Mouse (Mus musculus) heart, postnatal 25 days (tissue): ENCODE measurements at regions not wholly inside any gene's neighbourhood (a gene's known extent, or its start where the extent isn't known, plus 50 kb on each side); places are given as distances from the start of the nearest gene placed in this dataset.

Source experiments
- DNase-seq: peaks from one replicate; pipeline ENCODE4 v3.0.0; 2022; ENCODE audit warnings: low spot score
- intact Hi-C: fragments of 180-260 bp; cut with DNase I; formaldehyde crosslinking; loops from one replicate; pipeline ENCODE4 v1.15.1; 2025

DNA sequence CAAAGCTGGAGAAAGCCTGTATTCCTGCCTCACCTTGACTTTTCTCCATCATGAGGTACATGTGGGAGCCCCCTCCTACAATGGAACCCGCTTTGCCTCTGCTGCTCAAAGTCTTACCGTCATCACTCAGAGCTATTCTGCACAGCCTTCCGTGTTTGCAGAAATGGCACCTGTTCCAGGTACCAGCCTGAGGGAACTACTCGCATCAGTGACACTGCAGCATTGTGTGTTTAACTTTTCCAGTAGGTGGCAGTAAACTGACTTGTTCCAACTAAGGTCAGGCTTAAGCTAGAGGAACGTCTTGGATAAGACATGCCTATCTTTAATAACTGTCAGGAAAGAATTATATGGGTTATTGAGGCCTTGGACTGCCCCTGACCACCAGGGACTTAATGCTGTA lies 71.4 kb downstream of the Fam173b start:
- intact Hi-C loops = loop anchor here (10.0 kb wide), 3 partner anchors 312 to 1092 kb away; partner anchors contain the start of gene Sema5a
- no peak for DNase-seq

- intact Hi-C loops = loop anchor here (10.0 kb wide), 3 partner anchors 308 to 1088 kb away; partner anchors contain the start of gene Sema5a
- DNase-seq = peak; percentile 33
Observed at GRCm38 (mm10) chr15:31676771-31677191, 75.1 kb downstream of the Fam173b start.

GRCm38 (mm10) chr15:31693109-31693508 lies 91.5 kb downstream of the Fam173b start:
- intact Hi-C loops = no loop called here
- no peak for DNase-seq

DNA sequence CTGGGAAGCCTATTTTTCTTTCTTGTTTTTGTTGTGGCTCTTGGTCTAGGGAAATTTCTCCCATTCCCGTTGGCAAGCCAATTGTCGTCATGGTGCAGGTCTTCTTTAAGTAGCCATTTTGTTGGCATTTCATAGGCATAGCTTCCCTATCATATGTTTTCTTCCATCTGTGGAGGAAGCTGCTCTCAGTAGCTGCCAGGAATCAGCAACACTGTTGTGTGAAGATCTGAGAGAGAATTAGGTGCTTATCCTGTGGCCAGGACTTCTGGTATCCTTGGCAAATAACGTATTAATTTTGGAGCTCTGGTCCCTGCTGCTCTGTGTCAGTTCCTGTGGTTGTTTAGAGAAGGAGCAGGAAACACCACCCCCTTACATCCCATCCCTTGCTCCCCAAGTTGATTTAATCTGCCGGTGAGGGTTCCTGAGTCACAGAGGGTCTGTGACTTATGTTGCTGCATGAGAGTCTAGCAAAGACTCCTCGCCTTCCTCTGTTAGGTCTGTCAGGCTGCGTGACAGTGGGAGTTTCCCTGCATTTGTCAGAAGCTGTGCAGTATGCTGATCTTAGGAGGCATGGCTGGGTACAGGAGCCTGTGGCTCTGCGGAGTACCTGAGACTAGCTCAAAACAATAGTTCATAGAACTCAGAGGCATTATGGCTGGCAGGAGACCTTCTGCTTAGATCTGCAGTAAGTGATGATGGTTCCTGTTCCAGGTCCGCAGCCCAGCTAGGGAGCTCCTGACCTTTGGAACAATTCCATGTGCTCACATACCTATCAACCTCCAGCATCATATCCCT lies 93.4 kb downstream of the Fam173b start:
- intact Hi-C loops = no loop called here
- DNase-seq = no peak

- intact Hi-C loops = no loop called here
- no peak for DNase-seq
Observed at GRCm38 (mm10) chr15:31703400-31703799, 101.7 kb downstream of the Fam173b start.

DNA sequence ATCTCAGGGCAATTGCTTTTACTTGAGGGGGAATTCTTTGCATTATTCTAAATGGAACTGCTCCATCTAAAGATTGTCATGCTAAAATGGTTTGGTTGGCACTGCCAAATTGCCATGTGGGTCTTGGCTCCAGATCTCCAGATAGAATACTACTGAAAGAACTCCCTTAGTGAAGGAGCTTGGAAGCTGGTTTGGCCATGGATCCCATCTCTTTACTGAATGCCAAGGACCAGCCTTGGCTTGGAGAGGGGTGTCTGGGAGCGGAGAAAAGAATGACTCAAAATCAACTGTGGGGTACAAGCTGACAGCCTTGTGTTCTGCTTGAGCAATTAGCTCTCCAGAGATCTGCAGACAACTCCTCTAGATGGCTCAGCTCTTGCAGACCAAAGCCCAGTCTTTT lies 105.8 kb downstream of the Fam173b start:
- no peak for DNase-seq
- intact Hi-C loops = no loop called here

GRCm38 (mm10) chr15:31721019-31721418 lies 119.4 kb downstream of the Fam173b start:
- intact Hi-C loops = no loop called here
- no peak for DNase-seq

- intact Hi-C loops = no loop called here
- no peak for DNase-seq
Observed at GRCm38 (mm10) chr15:31722429-31722828, 120.8 kb downstream of the Fam173b start.

- intact Hi-C loops = no loop called here
Observed at GRCm38 (mm10) chr15:31724252-31724651, 122.6 kb downstream of the Fam173b start.

DNA sequence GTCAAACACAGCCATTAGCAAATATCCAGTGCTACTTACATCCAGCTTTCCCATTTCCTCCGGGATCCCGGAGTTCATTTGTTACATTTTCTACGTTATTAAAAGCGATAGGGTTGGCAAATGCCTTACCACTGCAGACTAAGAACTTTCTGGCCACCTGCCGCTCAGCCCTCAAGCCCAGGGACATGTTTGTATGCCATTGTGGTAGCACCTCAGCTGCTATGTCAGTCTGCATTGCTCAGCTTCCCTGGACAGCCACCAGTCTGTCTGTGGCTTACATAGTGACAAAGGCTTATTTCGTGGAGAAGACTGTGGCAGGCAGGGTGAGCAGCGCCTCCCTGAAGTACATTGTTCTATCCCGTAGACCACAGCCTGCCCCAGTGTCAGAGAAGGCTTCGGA lies 127.5 kb downstream of the Fam173b start:
- intact Hi-C loops = no loop called here
- DNase-seq = no peak

More at GRCm38 (mm10) chr15:31724252-31724651, 122.6 kb downstream of the Fam173b start:
- DNase-seq = no peak

DNA sequence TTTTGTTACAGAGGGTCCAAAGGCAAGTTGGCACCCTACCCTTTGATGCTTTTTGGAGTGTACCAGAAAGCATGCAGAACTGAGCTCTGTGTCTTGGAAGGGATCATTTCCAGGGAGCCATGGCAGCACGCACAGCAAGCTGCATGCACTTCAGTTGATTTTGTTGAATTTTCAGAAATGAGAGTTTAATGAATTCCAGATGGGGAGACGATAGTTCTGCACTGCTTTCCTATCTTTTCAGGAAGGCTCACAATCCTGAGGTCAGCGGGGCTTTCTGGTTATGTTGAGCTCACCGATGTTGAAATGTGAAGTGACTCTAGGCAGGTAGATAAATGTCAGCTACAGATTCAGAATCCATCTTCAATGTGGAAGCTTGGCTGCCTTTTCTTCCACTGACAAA lies 140.0 kb downstream of the Fam173b start:
- intact Hi-C loops = no loop called here
- no peak for DNase-seq

GRCm38 (mm10) chr15:31744570-31744969 lies 142.9 kb downstream of the Fam173b start:
- intact Hi-C loops = no loop called here
- DNase-seq = no peak

DNA sequence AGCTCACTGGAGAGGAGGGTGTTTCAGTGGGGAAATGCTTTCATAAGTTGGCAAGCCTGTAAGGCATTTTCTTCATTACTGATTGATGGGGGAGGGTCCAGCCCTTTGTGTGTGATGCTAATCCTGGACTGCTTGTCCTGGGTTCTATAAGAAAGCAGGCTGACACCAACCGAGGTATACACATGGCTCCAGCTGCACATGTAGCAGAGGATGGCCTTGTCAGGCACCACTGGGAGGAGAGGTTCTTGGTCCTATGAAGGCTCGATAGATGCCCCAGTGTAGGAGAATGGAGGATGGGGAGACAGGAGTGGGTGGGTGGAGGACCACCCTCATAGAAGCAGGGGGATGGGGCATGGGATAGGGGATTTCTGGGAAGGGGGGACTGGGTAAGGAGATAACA lies 151.0 kb downstream of the Fam173b start:
- DNase-seq = no peak
- intact Hi-C loops = no loop called here

DNA sequence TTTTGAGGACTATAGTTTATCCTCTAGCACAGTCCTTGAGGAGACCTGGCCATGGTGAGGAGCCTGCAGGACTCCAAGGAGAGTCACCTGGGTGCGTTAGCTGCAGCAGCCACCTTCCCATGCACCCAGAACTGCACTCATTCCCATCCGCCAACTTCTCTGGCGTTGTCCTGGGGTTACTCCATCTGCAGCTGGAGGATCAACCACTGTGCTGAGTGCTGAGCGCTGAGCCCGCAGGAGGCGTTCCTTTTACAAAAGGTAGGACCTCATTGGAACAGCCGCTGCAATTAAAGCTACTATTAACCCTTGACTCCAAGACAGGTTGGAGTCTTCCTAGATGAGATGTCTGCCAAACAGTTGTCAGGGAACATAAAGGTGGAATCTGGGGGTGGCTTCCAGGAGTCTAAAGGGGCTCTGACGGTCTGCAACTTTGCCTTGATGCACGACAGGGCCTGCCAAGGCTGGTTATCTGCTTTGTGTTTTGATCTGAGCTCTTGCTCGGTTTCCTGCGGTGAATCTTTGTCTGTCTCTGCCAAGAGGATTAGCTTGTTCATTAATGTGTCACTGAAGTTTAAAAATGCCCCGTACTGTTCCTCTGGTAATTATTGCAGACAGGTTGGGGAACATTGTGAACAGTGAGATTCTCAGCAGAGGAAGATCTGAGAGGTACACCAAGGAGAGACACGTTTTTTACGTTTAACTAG lies 152.1 kb downstream of the Fam173b start:
- intact Hi-C loops = no loop called here
- DNase-seq = no peak

DNA sequence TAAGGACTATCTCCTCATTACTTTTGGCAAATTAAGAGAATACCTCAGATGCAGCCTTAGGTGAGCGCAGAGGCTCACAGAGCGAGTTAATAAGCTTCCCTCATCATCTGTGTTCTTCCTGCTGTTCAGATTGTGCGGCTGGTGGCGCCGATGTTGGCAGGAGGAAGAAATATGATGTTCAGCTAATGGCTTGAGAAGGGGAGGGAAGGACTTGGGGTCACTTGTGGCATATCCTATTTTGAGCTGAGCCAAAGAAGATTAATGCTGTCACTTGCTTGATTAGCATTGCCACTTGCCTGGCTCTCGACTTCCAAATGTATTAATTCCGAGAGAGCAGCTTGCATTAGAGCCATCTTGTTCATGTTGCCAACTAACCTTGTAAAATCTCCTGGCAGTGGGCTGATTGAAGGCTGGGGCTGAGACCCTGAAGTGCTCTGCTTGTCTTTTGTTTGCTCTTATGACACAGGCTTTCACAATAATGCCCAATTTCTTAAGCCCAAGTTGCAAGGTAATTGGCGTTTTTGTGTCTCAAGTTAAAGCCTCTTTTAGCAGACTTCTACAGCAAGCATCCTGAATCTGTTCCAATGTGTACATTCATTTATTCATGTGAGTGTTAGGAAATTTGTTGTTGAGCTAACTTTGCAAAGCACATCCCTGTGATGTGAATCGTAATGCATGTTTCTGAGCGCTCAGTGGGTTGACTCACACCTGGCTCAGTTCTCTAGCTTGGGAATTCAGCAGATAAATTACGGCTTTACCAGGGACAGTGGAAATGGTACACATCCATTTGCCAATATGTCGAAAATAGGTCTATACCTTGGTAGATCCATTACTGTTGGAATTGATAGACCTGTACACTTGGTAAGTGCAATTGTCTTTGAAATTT lies 167.6 kb downstream of the Fam173b start:
- intact Hi-C loops = no loop called here
- no peak for DNase-seq

DNA sequence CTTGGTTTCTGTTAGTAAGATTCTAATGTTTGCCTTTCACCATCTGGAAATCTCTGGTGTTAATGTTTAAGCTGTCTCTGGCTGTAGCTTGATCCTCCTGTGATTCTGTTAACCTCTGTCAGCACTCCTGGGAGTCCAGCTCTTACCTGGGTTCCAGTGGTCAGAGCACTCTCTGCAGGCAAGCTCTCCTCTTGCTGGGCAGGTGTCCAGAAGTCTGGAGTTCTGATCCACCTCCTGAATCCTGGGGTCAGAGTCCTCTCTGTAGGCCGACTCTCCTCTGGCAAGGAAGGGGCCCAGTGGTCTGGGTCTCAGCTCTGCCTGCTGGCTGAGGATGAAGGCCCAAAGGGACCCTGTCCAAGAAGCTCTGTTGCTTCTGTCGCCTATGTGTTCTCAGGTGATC lies 181.4 kb downstream of the Fam173b start:
- intact Hi-C loops = no loop called here
- DNase-seq = no peak

GRCm38 (mm10) chr15:31785022-31785421 lies 183.4 kb downstream of the Fam173b start:
- no peak for DNase-seq
- intact Hi-C loops = no loop called here

DNA sequence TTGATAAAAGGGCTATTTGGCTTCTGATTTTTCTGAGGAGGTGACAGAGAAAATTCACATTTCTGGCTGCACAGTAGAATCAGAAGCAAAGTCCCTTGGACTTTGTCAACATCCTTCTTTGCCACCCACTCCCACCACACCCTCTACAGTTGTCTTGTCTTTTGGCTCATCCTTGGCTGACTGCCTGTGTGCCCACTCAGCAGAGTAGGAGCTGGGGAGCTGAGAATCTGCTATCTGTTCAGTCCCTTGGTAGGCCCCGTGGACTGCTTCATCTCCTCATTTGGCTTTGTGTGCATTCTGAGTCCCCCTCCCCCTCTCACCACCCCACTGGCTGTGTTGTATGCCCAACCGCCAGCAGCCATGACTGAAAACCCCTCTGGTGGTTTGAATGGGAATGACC lies 197.2 kb downstream of the Fam173b start:
- intact Hi-C loops = no loop called here
- DNase-seq = no peak

- intact Hi-C loops = no loop called here
Observed at GRCm38 (mm10) chr15:31805522-31805921, 203.9 kb downstream of the Fam173b start.

DNA sequence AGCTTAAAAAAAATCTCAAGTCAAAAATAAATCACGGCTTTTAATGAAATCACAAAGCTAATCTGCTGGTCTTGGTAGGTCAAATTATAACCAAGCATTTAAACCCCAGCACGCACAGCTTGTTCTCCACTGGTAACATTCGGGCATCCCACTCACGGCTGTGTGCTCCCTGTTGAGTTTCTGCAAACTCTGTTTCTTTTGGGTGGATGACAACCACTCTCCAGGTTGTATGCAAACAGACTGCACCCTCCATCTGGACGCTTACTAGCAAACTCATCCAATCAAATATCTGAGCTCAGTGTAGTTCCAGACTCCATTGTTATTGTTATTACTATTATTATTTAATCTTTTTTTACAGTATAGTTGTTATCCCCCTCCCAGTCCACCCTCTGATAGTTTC lies 213.9 kb downstream of the Fam173b start:
- intact Hi-C loops = no loop called here
- no peak for DNase-seq

More at GRCm38 (mm10) chr15:31805522-31805921, 203.9 kb downstream of the Fam173b start:
- DNase-seq = no peak
